ENCODE assay signal across 15 mouse cellular contexts in the genomic region with DNA sequence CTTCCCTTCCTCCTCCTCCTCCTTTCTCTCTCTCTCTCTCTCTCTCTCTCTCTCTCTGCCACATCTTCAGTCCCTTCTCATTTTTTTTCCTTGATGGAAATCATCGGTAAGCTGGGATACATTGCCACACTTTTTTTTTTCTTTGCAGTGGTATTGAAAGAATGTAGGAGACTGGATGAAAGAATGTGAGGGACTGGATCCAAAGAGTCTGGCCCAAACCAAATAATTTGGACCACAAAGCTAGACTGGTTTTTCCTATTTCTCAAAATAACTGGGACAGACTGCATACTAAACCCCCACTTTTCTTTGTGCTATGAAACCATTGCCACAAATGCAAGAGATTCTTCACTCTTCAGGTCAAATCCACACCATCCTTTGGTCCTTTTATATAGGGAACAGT. TPM values are rescaled to one million over a fixed set of nuclear protein-coding genes. Genes with fewer than 3 reads are reported as not detected.
DNase-seq lines count a peak whose midpoint lies in the region; ATAC-seq lines count a peak whose summit lies in the region.
"Had no signal": no experiment of that assay in that cellular context is flagged by ENCODE, and none has a peak within 500 bp of the region (broad histone marks: within the 10 kb centered on the region; RNA-seq: fewer than 3 reads in every experiment).

No protein-coding gene starts in this region.

- H3K36me3 ChIP-seq in limb, embryonic 15.5 days: no peaks in the 10 kb centered on the region
- no peaks in the 10 kb centered on the region for H3K36me3 ChIP-seq in limb, embryonic 10.5 days
- H3K36me3 ChIP-seq in liver, embryonic 11.5 days (ENCODE audit: control insufficient read depth, insufficient read depth, low read length): no peaks in the 10 kb centered on the region
- no peaks in the 10 kb centered on the region for H3K36me3 ChIP-seq in intestine, embryonic 15.5 days
- H3K36me3 ChIP-seq: hindbrain, embryonic 15.5 days; kidney, embryonic 15.5 days had no signal

- peak overlapping the region; percentile 14; the same call in 1 of the 2 replicates for H3K27ac ChIP-seq in limb, embryonic 15.5 days
- H3K27ac ChIP-seq in limb, embryonic 10.5 days: no peak overlapping the region
- peak overlapping the region; percentile 90 for H3K27ac ChIP-seq in liver, embryonic 11.5 days (ENCODE audit: low read depth, low read length)
- no peak overlapping the region for H3K27ac ChIP-seq in intestine, embryonic 15.5 days
- H3K27ac ChIP-seq: hindbrain, embryonic 15.5 days; kidney, embryonic 15.5 days had no signal

- no peak overlapping the region for H3K4me3 ChIP-seq in limb, embryonic 15.5 days
- H3K4me3 ChIP-seq in limb, embryonic 10.5 days: no peak overlapping the region
- H3K4me3 ChIP-seq in liver, embryonic 11.5 days (ENCODE audit: low read depth, low read length): no peak overlapping the region
- H3K4me3 ChIP-seq in intestine, embryonic 15.5 days (replicated peaks): no peak overlapping the region
- H3K4me3 ChIP-seq: hindbrain, embryonic 15.5 days; kidney, embryonic 15.5 days had no signal

- peaks cover 16% of the 10 kb centered on the region for H3K4me1 ChIP-seq in limb, embryonic 15.5 days
- peaks cover 4% of the 10 kb centered on the region; the same call in 1 of the 2 replicates for H3K4me1 ChIP-seq in limb, embryonic 10.5 days
- H3K4me1 ChIP-seq in liver, embryonic 11.5 days (replicated peaks; ENCODE audit: control insufficient read depth, insufficient read depth, low read length): peaks cover 24% of the 10 kb centered on the region
- no peaks in the 10 kb centered on the region for H3K4me1 ChIP-seq in intestine, embryonic 15.5 days (replicated peaks)
- H3K4me1 ChIP-seq: hindbrain, embryonic 15.5 days; kidney, embryonic 15.5 days had no signal

- no peaks in the 10 kb centered on the region for H3K27me3 ChIP-seq in limb, embryonic 15.5 days
- H3K27me3 ChIP-seq in limb, embryonic 10.5 days (ENCODE audit: low read depth, poor library complexity, severe bottlenecking): 0 out of 2 replicates have a peak, but pooled peaks cover 6% of the 10 kb centered on the region
- H3K27me3 ChIP-seq in liver, embryonic 11.5 days (replicated peaks; ENCODE audit: control insufficient read depth, insufficient read depth, low read length): no peaks in the 10 kb centered on the region
- H3K27me3 ChIP-seq in intestine, embryonic 15.5 days (replicated peaks): no peaks in the 10 kb centered on the region
- H3K27me3 ChIP-seq: hindbrain, embryonic 15.5 days; kidney, embryonic 15.5 days had no signal

- H3K4me2 ChIP-seq in limb, embryonic 15.5 days: no peak overlapping the region
- H3K4me2 ChIP-seq in liver, embryonic 11.5 days: no peak overlapping the region
- no peak overlapping the region for H3K4me2 ChIP-seq in intestine, embryonic 15.5 days (replicated peaks)
- H3K4me2 ChIP-seq: hindbrain, embryonic 15.5 days; kidney, embryonic 15.5 days had no signal

- no peak overlapping the region for H3K9ac ChIP-seq in limb, embryonic 15.5 days
- H3K9ac ChIP-seq in liver, embryonic 11.5 days (ENCODE audit: low read depth, low read length): no peak overlapping the region
- H3K9ac ChIP-seq in intestine, embryonic 15.5 days: no peak overlapping the region
- H3K9ac ChIP-seq: hindbrain, embryonic 15.5 days; kidney, embryonic 15.5 days had no signal

- H3K9me3 ChIP-seq in limb, embryonic 15.5 days: no peaks in the 10 kb centered on the region
- no peaks in the 10 kb centered on the region for H3K9me3 ChIP-seq in limb, embryonic 10.5 days (replicated peaks)
- H3K9me3 ChIP-seq in liver, embryonic 11.5 days (ENCODE audit: control insufficient read depth, low read length): no peaks in the 10 kb centered on the region
- no peaks in the 10 kb centered on the region for H3K9me3 ChIP-seq in intestine, embryonic 15.5 days
- H3K9me3 ChIP-seq: hindbrain, embryonic 15.5 days; kidney, embryonic 15.5 days had no signal

- no peak for ATAC-seq in limb, embryonic 15.5 days (ENCODE audit: insufficient number of reproducible peaks, low FRiP score, low TSS enrichment, low read depth)
- no peak for ATAC-seq in liver, embryonic 11.5 days (replicated peaks; ENCODE audit: low FRiP score)
- ATAC-seq in intestine, embryonic 15.5 days: no peak

- 27% methylated on average over 1 of the region's 1 CpGs for WGBS in limb, embryonic 15.5 days
- 81% methylated on average over 1 of the region's 1 CpGs for WGBS in limb, embryonic 10.5 days
- 83% methylated on average over 1 of the region's 1 CpGs for WGBS in liver, embryonic 11.5 days
- 36% methylated on average over 1 of the region's 1 CpGs for WGBS in intestine, embryonic 15.5 days

- DNase-seq in limb, embryonic 10.5 days (ENCODE audit: low spot score): no peak
- peak; percentile 79 for DNase-seq in 3T3-L1 (ENCODE audit: low read depth, low spot score)
- peak; percentile 68 for DNase-seq in NIH3T3 (ENCODE audit: low read depth)
- DNase-seq in liver, embryonic 11.5 days (ENCODE audit: low spot score): no peak
- no peak for DNase-seq in frontal cortex, postnatal 25 days (ENCODE audit: low spot score in 2 of 2)
- no peak for DNase-seq in embryo, embryonic 9.5 days (ENCODE audit: extremely low spot score)
- DNase-seq: adrenal gland, adult 8-10 months; cerebellum, adult 11 months; layer of hippocampus, adult 9-11 months; retina, postnatal 1 day; thymus, postnatal 4 days had no signal

RNA-seq across cellular contexts. Expression of gene Dennd4a, which starts 19.5 kb away (rescaled TPM):
- 5.3 and 7.6 TPM in 2 replicates for polyA plus RNA-seq in limb, embryonic 15.5 days (2015; fragmentation: Nextera tagmentation; extraction: Ambion mirVana)
- polyA plus RNA-seq in limb, embryonic 10.5 days (2016; fragmentation: Nextera tagmentation; extraction: Ambion mirVana): 5.3 and 7.9 TPM in 2 replicates
- polyA plus RNA-seq in liver, embryonic 11.5 days (2014; fragmentation: Nextera tagmentation; extraction: Ambion mirVana): 19.1 and 22.6 TPM in 2 replicates
- polyA plus RNA-seq in intestine, embryonic 15.5 days (2015; fragmentation: Nextera tagmentation; extraction: Ambion mirVana): 4.4 and 6.3 TPM in 2 replicates

RNA-seq across cellular contexts. Expression of gene Rab11a, which starts 54.1 kb away (rescaled TPM):
- polyA plus RNA-seq in limb, embryonic 15.5 days (2015; fragmentation: Nextera tagmentation; extraction: Ambion mirVana): 476 and 503 TPM in 2 replicates
- polyA plus RNA-seq in limb, embryonic 10.5 days (2016; fragmentation: Nextera tagmentation; extraction: Ambion mirVana): 202 and 211 TPM in 2 replicates
- 341 TPM in 2 replicates for polyA plus RNA-seq in liver, embryonic 11.5 days (2014; fragmentation: Nextera tagmentation; extraction: Ambion mirVana)
- polyA plus RNA-seq in intestine, embryonic 15.5 days (2015; fragmentation: Nextera tagmentation; extraction: Ambion mirVana): 512 and 519 TPM in 2 replicates

Comparison
In these comparisons a context has a peak if more than half of its experiments do, and no peak if none do; other contexts are left out.
1. H3K27ac ChIP-seq: peak in limb, embryonic 15.5 days (single experiment) and liver, embryonic 11.5 days (single experiment); none in limb, embryonic 10.5 days (single experiment) and intestine, embryonic 15.5 days (single experiment).
2. DNase-seq: peak in 3T3-L1 (single experiment) and NIH3T3 (single experiment); none in limb, embryonic 10.5 days (single experiment), liver, embryonic 11.5 days (single experiment), frontal cortex, postnatal 25 days (0 of 2) and embryo, embryonic 9.5 days (single experiment).